Mouse (Mus musculus) adrenal gland, postnatal 4 days (tissue): ENCODE data around the gene Eps8. TPM values are rescaled to one million over a fixed set of nuclear protein-coding genes. Genes with fewer than 3 reads are reported as not detected.

ENCODE experiments used
- DNase-seq, 2 experiments: peaks; one replicate each; pipeline ENCODE4 v3.0.0; 2021 to 2022; ENCODE audit warnings: low spot score in 2 of 2, mixed read lengths in 2 of 2
- total RNA-seq, 2 experiments: library from RNA; stranded (reverse); gene quantifications; 2 replicates each; pipeline ENCODE4 v1.2.3; 2021

The Eps8 gene
- total RNA-seq, 2 experiments from 2014 or later, result 32.4 to 44.6 TPM

GRCm38 (mm10) chr6:137525769-137526168, 128.9 kb downstream of the Eps8 start:
- no peak for DNase-seq

- no peak for DNase-seq
Measured at GRCm38 (mm10) chr6:137520343-137520704, 134.4 kb downstream of the Eps8 start.

GRCm38 (mm10) chr6:137519529-137520342, 134.9 kb downstream of the Eps8 start:
- DNase-seq, result no peak

GRCm38 (mm10) chr6:137514872-137515271, 139.8 kb downstream of the Eps8 start:
- no peak for DNase-seq

- DNase-seq, result no peak
Measured at GRCm38 (mm10) chr6:137512753-137513152, 141.9 kb downstream of the Eps8 start.

GRCm38 (mm10) chr6:137509341-137510045, 145.2 kb downstream of the Eps8 start:
- no peak for DNase-seq

- DNase-seq, result no peak
Measured at GRCm38 (mm10) chr6:137508936-137509335, 145.7 kb downstream of the Eps8 start.

GRCm38 (mm10) chr6:137506563-137506962, 148.1 kb downstream of the Eps8 start:
- DNase-seq, result no peak

GRCm38 (mm10) chr6:137505555-137506227, 149.0 kb downstream of the Eps8 start:
- DNase-seq, result no peak

GRCm38 (mm10) chr6:137504052-137504451, 150.6 kb downstream of the Eps8 start:
- DNase-seq, result no peak

GRCm38 (mm10) chr6:137503462-137503861, 151.2 kb downstream of the Eps8 start:
- DNase-seq, result no peak

- DNase-seq, result no peak
Measured at GRCm38 (mm10) chr6:137503009-137503408, 151.7 kb downstream of the Eps8 start.

- DNase-seq, result no peak
Measured at GRCm38 (mm10) chr6:137498781-137499180, 155.9 kb downstream of the Eps8 start.

- DNase-seq, result no peak
Measured at GRCm38 (mm10) chr6:137497208-137497835, 157.4 kb downstream of the Eps8 start.

- DNase-seq, result no peak
Measured at GRCm38 (mm10) chr6:137496562-137496961, 158.1 kb downstream of the Eps8 start.

- DNase-seq, result no peak
Measured at GRCm38 (mm10) chr6:137495233-137495632, 159.4 kb downstream of the Eps8 start.

- DNase-seq, result no peak
Measured at GRCm38 (mm10) chr6:137494801-137495200, 159.9 kb downstream of the Eps8 start.

GRCm38 (mm10) chr6:137494136-137494475, 160.6 kb downstream of the Eps8 start:
- DNase-seq, result no peak

- DNase-seq, result no peak
Measured at GRCm38 (mm10) chr6:137493211-137494135, 161.2 kb downstream of the Eps8 start.

GRCm38 (mm10) chr6:137492582-137492981, 162.1 kb downstream of the Eps8 start:
- no peak for DNase-seq

- no peak for DNase-seq
Measured at GRCm38 (mm10) chr6:137491659-137492058, 163.0 kb downstream of the Eps8 start.
